Mouse (Mus musculus): ENCODE results near the gene Sirpa. TPM values are rescaled to one million over a fixed set of nuclear protein-coding genes. Genes with fewer than 3 reads are reported as not detected.

Gene Sirpa
- 31.6 and 39.6 TPM in 2 replicates for total RNA-seq (2017)

DNA sequence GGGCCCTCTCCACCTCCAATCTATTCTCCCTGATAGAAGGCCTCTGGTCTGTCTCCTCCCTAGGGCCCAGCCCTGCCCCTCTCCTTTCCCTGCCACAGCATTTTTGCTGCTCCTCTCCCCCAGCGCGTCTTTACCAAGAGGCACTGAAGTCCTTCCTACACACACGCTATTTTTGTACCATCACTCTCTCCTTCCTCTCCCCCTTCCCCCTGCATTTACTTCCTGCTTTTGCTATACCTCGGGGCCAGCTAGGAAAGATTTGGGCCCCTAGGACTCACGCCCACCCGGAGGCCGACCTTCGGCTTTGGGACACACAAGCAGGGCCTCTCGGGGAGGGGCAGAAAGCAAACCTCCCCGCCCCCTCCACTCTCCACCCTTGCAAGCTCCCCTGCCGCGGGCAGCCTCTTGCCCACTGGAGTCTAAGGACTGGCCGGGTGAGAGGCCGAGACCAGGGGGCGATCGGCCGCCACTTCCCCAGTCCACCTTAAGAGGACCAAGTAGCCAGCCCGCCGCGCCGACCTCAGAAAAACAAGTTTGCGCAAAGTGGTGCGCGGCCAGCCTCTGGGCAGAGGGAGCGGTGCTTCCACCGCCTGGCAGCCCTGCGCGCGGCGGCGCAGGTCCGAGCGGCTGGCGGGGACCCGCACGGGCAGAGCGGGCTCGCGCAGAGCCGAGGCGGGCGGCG is at the start of gene Sirpa:
Gene Sirpa, plus strand, starts transcription at position 377 of the 682 bp plus-strand sequence.
- ATAC-seq (replicated peaks; ENCODE audit: low read depth, poor library complexity, severe bottlenecking) = peak; percentile 55

DNA sequence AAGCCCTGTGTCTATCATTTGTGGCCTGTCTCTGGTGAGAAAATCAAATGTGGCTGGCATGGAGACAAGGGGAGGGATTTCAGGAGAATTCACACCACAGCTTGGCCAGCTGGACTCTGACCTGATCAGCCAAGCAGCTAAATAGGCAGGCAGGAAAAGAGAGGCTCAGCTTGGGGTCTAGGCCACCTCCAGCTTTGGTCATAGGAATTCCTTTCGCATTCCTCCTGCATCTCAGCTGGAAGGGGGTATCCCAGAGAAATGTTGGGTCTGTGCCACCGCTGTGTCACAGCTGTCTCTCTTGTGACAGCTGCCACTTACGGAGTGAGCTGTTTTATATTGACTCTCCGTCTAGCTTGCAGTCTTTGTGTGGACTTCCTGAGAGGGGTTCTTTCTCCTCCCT is 48.2 kb upstream of the Sirpa start:
- no peak for ATAC-seq (replicated peaks; ENCODE audit: low read depth, poor library complexity, severe bottlenecking)

DNA sequence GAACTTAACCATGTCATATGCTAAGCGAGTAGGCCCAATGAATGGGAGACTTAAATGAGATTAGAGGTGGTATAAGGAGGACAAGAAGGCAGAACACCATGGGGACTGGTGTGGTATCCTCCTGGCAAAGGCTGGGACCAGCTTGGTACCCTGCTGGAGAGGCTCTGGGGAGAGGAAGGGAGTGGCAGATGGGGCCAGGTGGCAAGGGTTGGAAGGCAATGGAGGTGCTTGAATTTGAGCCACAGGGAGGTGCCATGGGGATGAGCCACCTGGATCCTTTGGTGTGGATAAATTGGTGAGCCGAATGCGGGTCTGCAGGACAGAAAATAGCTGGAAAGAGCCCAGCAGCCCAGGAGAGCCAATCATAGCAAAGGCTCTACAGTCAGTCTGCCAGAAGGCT is 47.7 kb upstream of the Sirpa start:
- no peak for ATAC-seq (replicated peaks; ENCODE audit: low read depth, poor library complexity, severe bottlenecking)

DNA sequence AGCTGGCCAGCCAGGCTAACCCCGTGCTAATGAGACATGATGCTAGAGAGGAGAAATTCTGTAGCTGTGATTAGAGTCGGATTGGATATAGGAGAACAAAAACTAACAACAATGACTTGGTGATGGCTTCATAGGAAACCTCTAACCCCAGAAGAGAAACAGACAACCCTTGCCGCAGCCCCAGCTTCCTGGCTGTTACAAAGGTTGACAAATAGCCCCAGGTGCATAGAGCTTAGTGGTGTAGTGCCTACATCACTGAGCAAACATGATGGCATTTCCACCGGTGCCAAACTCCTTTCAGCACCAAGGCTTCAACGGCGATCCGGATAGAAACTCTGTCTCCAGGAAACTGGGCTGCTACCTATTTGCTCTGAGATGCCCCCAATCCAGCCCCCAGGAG is 47.0 kb upstream of the Sirpa start:
- 0 out of 2 replicates have a peak, but pooled peaks have one; percentile 15 for ATAC-seq (replicated peaks; ENCODE audit: low read depth, poor library complexity, severe bottlenecking)

DNA sequence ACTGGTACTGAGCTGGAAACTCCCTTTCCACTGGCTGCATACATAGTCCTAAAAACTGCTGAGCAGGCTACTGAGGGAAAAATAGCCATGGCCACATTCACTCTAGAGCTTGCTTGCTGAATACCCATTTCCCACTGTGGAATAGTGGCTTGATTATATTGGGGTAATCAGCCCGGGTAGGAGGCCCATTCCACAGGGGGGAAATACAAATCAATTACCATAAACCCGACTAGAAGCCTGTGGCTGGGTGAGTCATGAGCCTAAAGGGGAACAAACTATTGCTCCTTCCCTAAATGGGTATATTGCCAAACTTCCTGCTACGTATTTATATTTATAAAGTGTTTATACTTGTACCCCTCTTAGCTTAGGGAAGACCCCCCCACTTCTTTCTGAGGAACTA is 45.9 kb upstream of the Sirpa start:
- peak; percentile 76 for ATAC-seq (replicated peaks; ENCODE audit: low read depth, poor library complexity, severe bottlenecking)

DNA sequence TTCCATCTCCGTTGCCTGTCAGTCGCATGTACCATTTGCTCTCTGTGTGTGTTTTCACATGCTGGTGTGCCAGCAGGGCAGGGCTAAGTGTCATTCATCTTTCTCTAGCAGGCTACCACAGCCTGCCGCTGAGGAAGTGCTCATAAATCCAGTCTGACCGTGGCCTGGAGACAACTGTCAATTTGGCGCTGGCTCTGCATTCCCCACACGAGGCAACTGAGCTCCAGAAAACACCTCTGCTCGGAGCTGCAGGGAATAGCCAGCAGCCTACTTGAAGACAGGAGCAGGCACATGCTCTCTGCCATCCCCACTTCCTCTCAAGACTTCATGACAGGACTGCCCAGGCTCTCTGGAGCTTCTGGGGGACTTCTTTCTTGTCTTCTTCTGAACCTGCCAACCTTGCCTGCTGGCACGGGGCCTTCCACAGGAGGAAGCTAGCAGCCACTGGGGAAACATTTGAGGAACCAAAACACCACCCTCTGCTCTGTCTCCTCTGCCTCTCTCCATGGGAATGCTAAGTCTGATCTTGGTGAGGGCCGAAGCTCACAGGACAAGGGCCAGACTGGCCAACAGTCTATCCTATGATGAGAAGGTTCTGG is 43.0 kb upstream of the Sirpa start:
- peak; percentile 45 for ATAC-seq (replicated peaks; ENCODE audit: low read depth, poor library complexity, severe bottlenecking)

DNA sequence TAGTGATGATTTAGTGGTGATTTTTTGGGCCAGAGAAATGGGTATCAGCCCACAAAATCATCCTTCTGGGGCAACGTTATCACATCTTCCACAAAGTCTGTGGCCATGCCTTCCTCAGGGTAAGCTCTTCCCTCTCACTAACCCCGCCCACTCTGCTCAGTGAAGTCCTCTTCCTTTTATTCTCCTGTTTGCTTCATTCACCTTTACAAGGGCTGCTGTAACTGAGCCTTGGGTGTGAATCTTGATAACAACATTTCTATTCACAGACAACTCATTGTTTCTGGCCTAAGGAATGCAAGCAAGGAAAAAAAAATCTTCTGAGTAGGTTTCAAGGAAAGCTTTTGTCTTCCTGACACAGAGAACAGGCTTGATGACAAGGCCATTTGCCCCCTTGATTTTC is 41.9 kb upstream of the Sirpa start:
- peak; percentile 31; the same call in 1 of the 2 replicates for ATAC-seq (replicated peaks; ENCODE audit: low read depth, poor library complexity, severe bottlenecking)

DNA sequence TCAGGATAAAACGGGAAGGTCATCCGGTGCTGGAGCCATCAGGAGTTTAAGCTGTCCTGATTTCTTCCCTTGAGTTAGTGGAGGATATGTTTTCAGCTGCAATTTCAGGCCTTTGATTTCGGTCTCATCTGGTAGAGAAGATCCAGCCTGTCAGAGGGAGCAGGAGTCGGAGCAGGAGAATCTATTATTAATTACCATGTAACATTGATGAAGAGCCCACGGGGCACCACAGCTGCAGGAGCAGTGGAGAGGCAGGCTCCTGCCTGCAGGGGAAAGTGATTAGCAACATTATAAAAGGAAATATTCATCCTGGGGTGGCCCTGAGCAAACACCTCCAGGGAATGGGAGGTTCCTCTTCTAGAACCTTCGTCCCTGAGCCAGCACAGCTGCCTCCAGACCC is 36.6 kb upstream of the Sirpa start:
- no peak for ATAC-seq (replicated peaks; ENCODE audit: low read depth, poor library complexity, severe bottlenecking)

DNA sequence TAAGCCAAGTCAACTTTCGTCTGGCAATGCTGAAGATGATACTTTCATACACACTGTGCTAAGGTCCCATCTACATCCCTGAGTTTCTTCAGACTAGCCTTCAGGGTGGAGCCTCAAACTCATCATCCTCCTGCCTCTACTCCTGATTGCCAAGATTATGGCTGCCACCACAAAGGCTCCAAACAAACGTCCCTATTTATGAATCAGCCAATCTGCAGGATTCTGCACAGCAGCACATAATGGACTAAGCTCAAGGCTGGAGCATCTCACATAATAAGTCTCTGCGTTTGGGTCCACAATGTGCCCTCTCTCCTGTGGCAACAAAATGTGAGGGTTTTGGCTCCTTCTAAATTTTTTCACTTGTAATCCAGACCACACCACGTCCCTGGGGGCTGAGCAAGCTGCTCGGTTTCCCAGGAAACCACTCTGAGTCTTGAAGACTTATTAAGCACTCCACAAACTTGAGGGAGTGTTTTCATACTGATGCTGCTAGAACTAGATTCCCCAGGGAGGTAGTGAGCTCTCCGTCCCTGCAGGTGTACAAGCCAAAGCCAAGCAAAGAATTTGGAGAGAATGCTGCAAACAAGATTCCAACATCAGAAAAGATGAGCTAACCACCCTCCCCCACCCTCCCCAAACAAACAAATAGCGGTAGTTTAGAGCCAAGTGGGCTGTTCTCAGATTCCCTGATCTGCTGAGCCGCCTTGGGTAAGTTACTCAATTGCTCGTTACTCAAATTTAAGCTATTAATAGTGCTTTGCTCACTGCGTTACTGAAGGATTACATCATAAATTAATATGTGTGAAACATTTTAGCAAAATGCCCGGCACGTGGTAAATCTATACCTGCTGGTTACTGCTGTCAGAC is 34.4 kb upstream of the Sirpa start:
- no peak for ATAC-seq (replicated peaks; ENCODE audit: low read depth, poor library complexity, severe bottlenecking)

DNA sequence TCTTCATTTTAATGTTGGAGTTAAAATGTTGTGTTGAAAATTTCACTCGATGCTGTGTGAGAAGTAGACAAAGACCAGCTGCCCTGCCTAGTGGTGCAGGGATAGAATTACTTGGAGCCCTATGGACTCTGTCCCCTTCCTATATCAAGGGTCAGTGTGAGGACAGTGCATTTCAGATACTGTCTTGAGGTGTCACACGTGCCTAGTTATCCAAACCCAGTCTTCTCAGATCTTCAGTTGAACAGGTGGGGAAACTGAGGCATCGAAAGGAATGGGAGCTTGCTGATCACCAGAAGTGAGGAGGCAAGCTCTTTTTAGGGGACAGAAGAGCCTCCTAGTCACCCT is 33.8 kb upstream of the Sirpa start:
- no peak for ATAC-seq (replicated peaks; ENCODE audit: low read depth, poor library complexity, severe bottlenecking)

DNA sequence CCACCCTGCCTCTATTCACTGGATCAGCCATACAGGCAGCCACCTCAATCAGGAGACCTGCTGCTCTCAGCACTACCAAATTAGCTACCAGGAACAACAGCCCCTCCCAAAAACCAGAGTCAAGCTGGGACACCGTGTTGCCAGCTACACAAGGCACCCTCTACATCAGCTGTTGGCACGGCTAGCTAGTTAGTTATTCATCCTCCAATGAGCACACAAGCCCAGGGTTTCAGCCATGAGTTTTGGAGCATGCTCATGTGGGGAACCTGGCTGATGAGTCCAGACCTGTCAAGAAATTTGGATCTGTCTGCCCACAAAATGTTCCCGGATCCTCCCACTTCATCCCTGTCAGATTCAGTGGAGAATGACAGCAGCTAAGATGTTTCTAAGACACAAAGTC is 30.8 kb upstream of the Sirpa start:
- ATAC-seq (replicated peaks; ENCODE audit: low read depth, poor library complexity, severe bottlenecking) = no peak

DNA sequence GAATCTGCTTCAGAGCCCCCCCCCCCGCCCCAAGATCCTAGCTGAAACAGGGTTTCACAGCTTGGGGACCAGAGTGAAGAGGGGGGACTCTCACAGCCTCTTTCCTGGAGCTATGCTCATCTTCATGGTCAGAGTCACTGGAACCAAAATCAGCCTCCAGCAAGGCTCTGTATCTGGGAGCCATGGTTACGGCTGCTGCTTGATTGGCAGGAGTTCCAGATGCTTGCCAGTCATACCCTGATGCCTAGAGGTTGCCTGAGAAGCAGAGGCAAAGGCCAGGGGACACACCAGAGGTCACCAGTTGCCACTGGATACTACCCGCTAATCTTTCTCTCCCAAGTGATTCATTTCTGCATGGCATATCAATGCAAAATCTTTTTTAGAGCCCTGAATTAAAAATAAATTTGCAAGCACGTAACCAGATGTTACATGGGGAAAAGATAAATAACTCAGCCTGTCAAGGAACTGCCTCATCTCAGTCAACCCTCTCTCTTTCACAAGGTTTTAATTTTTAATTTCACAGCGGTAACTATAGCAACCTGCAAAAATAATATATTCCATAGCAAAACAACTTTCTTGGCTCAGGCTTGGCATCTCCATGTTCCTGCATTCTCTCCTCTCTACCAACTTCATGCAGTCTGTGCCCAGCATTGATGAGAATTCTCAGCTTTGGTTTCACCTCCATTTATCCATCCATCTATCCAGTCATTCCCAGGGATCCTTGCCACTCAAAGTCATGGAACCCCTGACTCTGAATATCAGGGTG is 28.5 kb upstream of the Sirpa start:
- no peak for ATAC-seq (replicated peaks; ENCODE audit: low read depth, poor library complexity, severe bottlenecking)

DNA sequence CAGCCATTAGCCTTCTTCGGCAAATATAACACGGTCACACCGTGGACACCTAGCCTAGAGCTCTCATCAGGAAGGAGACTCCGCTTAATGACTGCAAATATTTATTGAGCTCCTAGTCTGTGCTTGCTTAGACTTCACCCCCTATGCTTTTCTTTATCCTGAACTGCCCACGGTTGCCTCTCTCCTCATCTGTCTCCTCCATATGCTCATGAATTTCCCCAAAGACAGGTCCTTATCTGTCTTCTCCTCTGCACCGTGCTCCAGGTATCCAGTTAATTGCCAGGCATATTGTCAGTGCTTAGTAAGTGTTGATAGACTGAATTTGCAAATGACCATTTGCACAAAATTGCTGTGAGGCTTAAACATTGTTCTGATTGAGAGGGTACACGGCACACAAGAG is 23.5 kb upstream of the Sirpa start:
- no peak for ATAC-seq (replicated peaks; ENCODE audit: low read depth, poor library complexity, severe bottlenecking)

DNA sequence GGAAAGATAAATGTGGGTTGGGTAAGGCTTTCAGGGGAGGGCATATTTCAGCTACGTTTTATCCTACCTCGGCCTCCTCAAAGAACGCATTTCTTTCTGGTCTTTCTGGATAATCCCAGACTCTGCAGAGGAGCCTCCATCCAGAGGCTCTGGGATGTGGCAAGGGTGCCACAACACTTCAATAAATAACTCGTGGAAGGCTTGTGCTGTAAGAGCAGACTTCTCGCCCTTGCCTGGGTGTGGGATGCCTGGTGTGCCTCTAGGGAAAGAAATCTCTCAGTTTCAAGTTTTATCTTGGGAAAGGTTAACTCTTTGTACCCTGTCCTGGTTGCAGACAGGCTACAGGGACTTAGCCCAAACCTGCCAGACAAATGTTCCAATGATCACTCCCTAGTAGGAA is 23.1 kb upstream of the Sirpa start:
- ATAC-seq (replicated peaks; ENCODE audit: low read depth, poor library complexity, severe bottlenecking) = no peak

DNA sequence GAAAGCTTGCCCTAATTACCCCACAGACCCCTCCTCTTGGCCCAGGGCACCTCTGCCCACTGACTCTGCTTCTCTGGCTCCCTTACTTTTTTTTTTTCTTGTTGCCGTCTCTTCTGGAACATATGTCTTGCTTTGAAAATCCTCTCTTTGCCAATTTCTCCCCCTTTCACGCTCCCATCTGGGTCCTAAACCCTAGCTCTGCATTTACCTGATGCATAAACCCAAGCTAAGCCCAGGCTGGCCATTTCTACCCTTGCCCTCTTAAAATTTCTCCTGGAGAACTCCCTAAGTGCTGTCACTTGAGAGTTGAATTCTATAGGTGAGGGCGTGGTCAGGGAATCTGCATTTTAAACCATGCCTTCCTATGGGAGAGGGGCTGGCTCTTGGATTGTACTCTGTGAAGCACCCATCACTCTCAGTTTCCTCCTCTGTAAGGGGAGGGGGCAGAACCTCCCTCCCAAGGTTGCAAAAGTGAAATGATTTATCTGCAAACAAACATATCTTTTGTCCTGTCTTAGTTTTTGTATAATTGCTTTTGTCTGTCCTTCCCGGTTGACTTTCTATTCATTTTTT is 18.8 kb upstream of the Sirpa start:
- ATAC-seq (replicated peaks; ENCODE audit: low read depth, poor library complexity, severe bottlenecking) = no peak

DNA sequence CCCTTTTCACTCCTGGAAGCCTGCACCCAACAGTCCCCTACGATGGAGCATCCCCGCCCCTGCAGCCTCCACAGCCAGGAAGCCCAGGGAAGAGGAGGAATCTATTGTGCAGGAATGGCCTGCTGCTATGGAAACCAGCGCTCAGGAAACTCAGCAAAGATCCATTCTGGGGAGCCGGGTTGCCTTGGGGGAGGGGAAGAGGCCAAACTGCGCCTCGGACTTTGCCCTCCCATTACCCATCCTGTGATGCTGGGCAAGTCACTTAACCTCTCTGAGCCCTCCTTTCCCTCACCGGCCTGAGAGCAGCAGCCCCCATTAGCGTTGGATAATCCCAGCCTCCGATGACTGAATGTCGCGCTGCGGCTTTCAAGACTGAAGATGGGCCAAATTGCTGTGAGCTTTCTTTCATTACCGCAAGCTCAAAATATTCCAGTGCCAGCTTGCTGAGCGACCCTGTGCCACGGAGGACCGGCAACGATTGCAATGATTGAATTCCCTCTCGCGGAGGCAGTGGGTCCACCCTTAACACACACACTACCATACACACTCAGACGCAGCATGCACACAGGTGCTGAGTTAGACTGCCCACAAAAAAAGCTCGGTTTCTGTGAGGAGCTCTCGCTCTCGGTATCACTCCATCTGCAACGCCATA is 18.1 kb upstream of the Sirpa start:
- no peak for ATAC-seq (replicated peaks; ENCODE audit: low read depth, poor library complexity, severe bottlenecking)

DNA sequence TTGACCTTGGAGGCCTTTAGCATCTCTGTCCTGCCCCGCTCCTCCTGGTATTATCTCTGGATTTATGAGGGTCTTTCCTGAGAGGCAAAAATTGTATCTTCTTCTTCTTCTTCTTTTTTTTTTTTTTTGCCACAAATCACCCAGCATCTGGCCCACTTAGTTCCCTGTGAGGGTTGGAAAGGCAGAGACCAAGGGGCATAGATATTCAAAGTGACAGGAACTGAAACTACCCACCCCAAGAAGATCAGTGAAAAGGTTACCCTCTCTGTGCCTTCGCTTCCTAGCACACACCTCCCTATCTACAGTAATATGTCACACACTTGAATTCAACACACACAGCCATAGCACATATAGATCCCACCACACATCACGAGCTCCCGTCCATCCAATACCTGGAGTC is 17.5 kb upstream of the Sirpa start:
- peak; percentile 75 for ATAC-seq (replicated peaks; ENCODE audit: low read depth, poor library complexity, severe bottlenecking)

DNA sequence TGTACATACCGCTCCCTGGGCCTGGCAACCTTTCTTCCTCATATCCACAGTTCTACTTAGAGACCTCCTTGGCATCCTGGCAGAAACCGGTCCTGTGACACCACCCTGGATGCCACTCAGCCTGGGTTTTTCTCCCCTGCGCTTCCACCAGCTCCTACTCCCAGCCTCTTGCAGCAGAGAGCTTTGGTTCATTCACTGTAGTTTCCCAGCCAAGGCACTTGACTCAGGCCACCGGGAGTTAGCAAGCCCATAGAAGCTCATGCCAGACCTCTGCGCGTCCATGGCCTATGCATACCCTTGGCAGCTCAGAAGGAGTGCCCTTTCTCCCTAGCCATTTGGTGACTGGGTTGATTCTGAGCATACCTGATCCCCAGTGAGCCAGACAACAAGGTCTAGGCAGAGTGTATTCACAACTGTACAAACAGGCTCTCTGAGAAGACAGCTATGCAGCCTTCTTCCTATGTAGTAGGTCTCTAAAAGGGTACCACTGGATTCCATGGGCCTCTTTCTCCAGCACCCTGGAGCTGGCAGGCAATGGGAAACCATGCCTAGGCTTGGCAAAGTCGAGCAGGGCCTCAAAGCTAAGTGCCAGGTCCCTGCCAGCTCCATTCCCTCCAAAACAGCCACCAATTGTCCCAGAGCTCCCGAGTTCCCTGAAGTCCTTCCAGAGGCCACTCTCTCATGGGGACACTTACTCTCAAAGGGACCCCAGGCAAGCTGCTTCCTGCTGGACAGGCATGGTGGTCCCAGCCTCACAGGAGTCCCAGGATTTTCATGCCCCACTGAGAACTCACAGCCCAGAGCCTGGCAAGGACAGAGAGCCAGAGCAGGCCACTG is 15.8 kb upstream of the Sirpa start:
- no peak for ATAC-seq (replicated peaks; ENCODE audit: low read depth, poor library complexity, severe bottlenecking)

DNA sequence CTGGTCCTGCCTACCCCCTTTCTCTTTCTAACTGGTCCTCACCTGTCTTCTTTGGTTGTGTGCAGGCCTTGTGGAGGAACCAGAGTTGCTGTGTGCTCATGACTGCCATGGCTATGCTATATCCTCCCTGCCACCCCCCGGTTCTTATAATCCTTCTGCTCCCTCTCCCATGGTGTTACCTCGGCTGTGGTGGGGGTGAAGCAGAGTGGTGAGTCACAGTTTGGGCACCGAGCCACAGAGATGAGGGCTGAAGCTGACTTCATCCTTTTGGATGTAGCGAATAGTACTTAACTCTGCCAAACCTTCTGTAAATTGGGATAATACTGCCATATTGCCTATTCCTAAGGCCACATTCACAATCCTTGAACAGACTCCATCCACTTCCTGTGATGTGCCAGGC is 12.0 kb upstream of the Sirpa start:
- no peak for ATAC-seq (replicated peaks; ENCODE audit: low read depth, poor library complexity, severe bottlenecking)

Data from common myeloid progenitor, adult 5-6 weeks (primary cell).